Mouse (Mus musculus): Measurements from ENCODE around the gene Gstm7.
"Not testable (repeated sequence)": the region's sequence is repeated elsewhere in the genome, so short reads cannot be mapped to it uniquely, and the experiment has no call there.

Gstm7 gene

GRCm38 (mm10) chr3:107931670-107932069 is at the start of gene Gstm7:
Gstm7 (minus strand) TSS chr3:107931817.
- in situ Hi-C loops (cut with MseI, MboI): no loop called here

- in situ Hi-C loops (cut with MseI, MboI): no loop called here
These were observed 49.6 kb upstream of the Gstm7 start for GRCm38 (mm10) chr3:107981261-107981660.

DNA sequence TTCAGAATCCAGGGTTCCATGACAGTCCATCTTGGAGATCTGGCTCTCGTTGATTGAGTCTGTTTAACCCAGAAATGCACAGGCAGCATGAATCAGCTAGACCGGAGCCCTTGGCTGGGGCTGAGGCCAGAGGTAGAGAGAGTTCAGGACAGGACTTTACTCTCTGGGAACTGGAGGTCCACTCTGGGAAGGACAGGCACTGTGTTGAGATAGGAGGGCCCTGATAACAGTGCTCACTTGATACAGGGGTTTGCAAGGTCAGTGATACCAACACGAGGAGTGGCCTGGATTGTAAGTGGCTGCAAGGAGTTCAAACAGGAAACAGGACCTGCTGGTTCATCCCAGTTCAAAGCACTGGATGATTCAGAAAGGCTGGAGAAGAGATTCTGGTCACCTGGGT is 46.1 kb upstream of the Gstm7 start:
- in situ Hi-C loops (cut with MseI, MboI): no loop called here

DNA sequence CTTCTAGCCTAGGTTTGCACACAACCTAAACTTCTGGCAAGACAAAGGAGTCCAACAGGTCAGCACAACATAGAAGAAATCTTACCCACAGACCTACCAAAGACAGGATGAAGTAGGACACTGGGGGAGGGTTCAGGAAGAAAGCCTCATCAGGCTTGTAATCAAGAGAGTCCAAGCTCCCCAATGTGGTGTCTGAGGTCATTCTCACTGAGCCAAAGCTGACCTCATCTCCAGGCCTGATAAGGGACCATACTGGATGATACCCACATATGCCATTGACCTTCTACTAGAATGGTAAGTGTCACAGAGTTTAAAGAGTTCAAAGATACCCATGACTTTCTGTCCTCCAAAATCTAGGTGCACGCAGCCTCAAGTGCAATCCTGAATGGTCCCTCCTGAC is 42.6 kb upstream of the Gstm7 start:
- in situ Hi-C loops (cut with MseI, MboI): no loop called here

DNA sequence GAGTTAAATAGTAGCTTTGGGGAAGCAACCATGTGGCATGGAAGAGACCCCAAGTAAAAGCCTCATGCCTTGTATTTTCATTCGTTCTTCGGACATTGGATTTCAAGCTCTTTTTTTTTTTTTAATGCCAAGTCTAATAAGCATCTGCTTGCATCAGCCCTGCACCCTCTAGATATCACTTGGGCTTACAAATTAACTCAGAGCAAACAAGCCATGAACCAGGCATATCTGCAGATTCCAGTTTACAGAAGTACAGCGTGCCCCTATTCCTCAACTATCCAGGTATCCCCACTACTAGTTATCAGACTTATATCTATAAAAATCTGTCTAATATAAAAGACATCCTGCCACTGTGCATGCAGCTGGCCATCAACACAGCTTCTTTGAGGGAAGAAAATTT is 40.5 kb upstream of the Gstm7 start:
- in situ Hi-C loops (cut with MseI, MboI): no loop called here

DNA sequence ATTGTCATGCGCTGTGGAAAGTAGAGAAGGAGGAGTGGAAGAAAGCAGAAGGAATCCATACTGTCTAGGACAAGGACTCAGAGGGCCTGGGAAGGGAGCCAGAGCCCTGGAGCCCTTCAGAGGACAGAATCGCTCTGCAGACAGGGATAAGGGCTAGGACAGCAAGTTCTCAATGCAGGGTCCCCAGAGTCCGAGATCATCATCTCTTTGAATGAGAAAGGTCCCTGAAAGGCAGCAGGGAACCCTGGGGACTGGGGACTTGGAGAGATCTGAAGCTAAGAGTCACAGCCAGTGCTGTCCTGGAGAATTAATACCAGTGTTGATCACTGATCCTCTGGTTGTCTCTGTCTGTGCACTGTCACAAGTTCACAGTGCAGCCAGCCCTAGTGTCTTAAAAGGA is 39.5 kb upstream of the Gstm7 start:
- in situ Hi-C loops (cut with MseI, MboI): not testable (repeated sequence)

DNA sequence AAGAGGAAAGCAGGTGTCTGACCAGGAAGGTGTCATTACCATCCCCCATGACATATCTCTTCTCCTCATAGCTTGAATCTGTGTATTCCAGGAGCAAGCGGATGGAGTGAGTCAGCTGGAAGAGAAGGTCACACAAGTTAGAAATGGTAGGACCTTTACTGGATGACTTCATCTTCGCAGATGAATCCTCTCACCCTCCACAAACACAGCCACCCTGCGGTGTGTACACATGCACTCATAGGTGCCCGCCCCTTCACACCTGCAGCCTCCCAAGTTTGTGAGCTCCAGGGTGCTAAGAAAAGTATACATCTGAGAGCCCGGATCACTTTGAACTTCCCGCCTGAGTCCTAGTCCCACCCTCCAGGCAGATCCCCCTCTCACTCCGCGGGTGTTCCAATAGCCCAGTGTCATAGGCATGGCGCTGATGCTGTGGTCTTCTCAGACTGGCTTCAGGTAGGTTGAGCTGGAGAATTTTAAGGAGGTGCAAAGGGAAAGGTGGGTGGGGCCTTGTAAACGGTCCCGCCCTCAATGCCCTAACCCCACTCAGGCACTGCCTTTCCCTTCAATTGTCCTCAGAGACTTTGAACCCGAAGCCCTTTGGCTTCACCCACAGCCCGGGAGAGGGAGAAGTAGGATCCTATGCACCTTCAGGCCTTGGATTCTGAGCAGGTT is 37.2 kb upstream of the Gstm7 start, which contains the start of gene Gstm3:
Gene Gstm3, minus strand, starts transcription at position 560 of the 672 bp plus-strand sequence.
- in situ Hi-C loops (cut with MseI, MboI): no loop called here

DNA sequence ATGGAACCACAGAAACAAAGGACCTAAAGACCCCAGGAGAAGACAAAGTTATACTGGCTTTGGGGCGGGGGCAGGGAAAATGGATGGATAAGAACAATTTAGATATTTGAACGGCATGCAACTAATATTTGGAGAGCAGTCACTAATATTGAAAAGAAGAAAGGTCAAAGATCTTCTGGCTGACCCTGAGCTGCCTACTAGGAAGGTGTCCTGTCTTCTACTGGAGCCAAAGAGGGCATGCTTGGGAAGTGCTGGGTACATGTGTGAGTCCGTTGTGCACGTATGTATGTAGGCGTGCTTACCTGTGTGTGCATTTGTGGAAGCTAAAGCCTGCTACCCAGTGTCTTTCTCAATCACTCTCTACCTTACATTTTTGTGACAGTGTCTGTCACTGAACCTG is 35.0 kb upstream of the Gstm7 start:
- in situ Hi-C loops (cut with MseI, MboI): no loop called here

- in situ Hi-C loops (cut with MseI, MboI): no loop called here
These were observed 34.0 kb upstream of the Gstm7 start for GRCm38 (mm10) chr3:107965592-107965991.

DNA sequence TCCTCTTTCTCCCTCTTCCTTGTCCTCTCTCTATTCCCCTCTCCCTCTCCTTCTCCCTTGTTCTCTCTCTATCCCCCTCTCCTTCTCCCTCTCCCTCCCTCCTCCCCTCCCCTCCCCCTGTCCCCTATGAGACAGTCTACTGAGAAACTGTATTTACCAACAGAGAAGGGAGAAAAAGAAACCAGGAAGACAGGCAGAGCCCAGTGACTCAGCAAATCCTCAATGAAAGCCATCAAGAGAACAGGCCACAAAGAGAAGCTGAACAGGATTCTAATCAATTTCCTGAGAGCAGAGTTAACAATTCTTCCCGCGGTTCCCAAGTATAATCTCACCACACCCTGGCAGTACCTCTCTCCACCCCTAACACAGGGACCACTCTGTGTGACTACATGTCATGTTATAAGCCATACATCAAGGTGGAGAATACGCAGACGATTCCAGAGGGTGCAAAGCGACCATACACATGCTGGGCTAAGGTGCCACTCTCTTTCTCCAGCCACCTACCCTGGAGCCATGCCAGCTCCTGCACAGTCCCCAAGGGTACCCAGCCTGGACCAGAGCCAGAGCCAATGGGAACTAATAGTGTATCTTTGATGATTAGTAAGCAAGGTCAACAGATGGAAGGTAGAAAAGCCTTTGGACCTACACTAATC is 33.2 kb upstream of the Gstm7 start:
- in situ Hi-C loops (cut with MseI, MboI): no loop called here

- in situ Hi-C loops (cut with MseI, MboI): no loop called here
These were observed 32.4 kb upstream of the Gstm7 start for GRCm38 (mm10) chr3:107964026-107964425.

- in situ Hi-C loops (cut with MseI, MboI): not testable (repeated sequence)
These were observed 23.6 kb upstream of the Gstm7 start for GRCm38 (mm10) chr3:107955260-107955659.

DNA sequence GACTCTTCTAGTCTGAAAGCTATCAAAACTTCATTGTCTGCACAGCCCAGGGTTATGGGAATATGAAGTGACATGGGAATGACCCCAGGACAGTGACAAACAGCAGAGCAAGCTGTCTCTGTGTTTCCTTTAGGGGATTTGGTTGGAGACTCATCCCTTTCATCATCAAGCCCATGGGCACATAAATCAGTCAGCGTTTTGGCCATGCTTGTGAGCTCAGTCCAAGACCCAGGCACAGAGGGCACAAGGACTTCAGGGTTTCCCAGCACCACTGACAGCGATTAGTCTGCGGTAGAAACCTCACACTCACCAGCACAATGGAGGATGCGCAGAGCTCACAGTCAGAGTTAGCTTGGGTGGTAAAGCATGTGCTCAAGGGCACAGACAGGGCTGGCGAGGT is 22.3 kb upstream of the Gstm7 start:
- in situ Hi-C loops (cut with MseI, MboI): no loop called here

DNA sequence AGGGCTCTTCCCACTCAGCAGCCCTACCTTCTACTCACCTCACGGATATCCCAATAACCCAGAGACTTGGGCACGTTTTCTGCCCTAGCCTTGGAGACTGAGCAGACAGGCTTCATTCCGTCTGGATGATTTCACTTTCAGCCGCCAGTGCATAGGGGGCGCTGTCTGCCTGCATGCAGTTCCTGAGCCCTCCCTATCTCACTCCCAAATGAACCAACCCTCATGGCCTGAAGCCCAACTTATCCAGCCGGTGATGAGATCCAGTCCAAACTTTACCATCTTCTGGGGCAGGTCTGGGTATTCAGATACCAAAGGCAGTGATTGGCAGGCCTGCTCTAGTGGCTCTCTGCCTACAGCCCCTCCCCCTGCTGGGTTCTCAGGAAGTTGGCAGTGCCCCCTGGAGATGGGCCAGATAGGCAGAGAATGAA is 21.7 kb upstream of the Gstm7 start:
- in situ Hi-C loops (cut with MseI, MboI): no loop called here

DNA sequence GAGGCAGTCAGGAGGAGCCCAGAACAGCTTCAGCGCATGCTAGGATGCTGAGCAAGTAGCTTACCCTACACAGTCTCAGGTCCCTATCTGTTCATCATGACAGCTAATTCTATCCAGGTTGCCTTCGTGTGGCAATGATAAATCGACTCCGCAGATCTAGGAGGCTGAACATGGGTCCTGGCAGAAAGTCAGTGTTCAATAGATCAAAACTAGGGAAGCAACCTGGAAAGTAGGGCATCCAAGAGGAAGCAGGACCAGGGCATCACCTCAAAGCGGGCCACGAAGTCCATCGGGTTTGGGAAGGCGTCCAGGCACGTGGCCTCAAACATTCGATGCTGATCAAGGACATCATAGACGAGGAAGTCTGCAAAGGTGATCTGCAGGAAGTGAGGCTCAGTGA is 18.9 kb upstream of the Gstm7 start:
- in situ Hi-C loops (cut with MseI, MboI): no loop called here

DNA sequence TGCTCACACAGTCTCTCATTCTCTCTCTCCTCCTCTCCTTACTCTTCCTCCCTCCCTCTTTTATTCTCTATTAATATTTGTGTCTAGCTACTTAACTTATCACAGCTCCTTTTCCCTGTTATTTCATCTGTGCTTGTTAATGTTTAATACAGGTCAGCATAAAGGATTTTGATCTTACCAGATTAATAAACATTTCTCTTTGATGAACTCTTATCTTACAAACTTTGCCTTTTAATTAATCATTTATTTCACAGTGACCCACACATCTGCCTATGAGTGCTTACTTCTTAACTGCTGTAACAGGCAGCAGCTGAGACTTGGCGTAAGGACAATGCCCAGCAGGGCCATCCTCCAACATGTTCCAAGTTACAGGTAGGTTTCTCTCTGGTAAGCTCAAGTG is 17.8 kb upstream of the Gstm7 start:
- in situ Hi-C loops (cut with MseI, MboI): not testable (repeated sequence)

DNA sequence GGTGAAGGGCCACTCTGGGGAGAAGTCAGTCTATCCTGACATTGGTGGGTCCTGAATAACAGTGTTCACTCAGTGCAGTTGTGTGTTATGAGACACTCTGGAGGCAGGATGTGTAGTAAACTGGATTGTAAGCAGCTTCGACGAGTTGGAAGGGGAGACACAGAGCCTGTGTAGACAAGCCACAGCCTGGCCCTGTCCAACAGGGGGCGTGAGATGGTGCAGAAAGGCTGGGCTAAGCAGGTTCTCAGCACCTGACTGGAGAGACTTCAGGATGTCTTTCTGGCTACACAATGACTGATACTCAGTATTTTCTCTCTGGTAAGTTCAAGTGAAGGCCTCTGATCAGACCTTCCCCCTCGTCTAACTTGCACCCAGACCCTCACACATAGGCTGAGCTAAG is 14.1 kb upstream of the Gstm7 start:
- in situ Hi-C loops (cut with MseI, MboI): no loop called here

DNA sequence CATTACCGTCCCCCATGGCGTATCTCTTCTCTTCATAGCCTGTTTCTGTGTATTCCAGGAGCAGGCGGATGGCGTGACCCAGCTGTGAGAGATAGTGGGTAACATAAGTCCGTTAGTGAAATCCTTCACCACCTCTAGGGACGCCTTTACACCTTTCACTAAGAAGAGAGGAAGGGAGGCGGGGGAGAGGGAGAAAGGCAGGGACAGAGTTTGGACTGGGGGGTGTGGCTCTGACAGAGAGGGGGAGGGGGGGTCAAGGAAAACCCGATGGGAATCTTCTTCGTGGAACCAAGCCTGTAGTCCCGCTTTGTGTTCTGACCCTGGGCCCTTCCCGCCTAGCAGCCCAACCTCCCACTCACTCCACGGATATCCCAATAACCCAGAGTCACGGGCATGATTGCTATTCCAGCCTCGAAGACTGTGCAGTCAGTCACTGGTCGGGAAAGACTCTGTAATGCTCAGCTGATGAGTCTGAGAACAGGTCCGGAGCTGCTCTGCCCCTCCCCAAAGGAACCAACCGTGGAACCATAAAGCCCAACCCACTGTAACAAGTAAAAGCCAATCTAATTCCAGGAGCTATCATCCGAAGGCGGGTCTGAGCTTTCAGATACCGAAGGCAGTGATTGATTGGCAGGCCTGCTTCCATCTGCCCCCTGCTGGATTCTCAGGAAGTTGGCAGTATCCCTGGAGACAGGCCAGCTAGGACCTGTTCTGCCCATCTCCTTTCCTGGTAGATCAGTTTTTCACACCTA is 11.8 kb upstream of the Gstm7 start, which contains the start of gene Gstm6:
Gene Gstm6, minus strand, starts transcription at position 511 of the 752 bp plus-strand sequence.
- in situ Hi-C loops (cut with MseI, MboI): no loop called here

DNA sequence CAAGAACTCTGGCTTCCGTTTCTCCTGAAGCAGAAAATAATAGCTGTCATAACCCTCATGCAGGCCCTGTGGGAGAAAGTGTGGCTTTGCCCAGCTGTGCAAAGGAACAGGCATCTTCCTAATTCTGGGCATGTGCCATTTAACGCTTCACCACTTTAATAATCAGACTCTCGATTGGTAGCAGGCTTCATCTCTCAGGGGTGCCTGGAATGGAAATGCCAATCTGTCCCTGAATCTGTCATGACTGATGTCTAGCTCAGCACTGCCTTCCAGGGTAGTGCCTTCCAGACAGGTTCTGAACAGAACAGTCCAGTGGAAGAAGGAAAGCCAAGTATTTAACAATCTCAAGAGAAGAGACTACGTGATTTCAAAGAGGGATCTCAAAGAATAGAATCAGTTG is 9.6 kb upstream of the Gstm7 start:
- in situ Hi-C loops (cut with MseI, MboI): no loop called here

GRCm38 (mm10) chr3:107940524-107940923 is 8.9 kb upstream of the Gstm7 start:
- in situ Hi-C loops (cut with MseI, MboI): no loop called here

DNA sequence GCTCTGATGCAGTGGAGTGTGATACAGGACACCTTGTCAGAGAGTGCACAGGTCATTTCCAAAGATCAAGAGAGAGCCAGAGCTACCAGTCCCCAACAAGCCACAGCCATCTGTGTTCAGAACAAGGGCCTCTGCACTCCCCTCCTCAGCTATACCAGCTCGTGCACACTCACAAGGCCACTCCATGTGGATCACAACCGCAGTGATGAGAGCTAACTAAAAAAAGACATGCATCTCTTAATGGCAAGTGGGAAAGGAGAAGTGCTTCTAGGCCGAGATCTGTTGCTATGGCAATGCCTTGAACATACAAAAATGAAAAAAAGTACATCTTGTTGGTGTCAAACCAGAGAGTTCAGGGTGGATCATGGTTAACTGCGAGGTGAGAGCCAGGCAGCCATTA is 8.2 kb upstream of the Gstm7 start:
- in situ Hi-C loops (cut with MseI, MboI): no loop called here

- in situ Hi-C loops (cut with MseI, MboI): no loop called here
These were observed 7.8 kb upstream of the Gstm7 start for GRCm38 (mm10) chr3:107939403-107939802.

DNA sequence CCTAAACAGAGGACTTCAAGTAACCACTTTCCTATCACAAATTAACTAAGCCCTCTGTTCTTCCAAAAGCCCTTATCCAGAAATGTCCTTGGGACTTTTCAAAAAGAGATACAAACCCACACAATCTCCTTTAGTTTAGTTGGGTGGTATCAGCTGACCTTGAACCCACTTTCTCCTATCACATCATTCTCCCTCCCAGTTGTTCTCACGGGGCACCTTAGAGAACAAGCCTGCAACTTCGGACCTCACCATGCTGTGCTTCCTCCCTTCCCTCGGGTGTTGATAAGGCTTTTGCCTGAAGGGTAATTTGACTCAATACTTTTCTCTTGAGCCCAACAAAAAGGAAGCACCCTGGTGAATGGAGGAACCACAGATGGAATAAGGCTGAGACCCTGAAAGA is 4.3 kb upstream of the Gstm7 start:
- in situ Hi-C loops (cut with MseI, MboI): no loop called here
